Mouse (Mus musculus) midbrain, embryonic 15.5 days (tissue): ENCODE measurements around the gene Tlk1. TPM values are rescaled to one million over a fixed set of nuclear protein-coding genes. Genes with fewer than 3 reads are reported as not detected.

Experiments
- ATAC-seq: fragments of 200-750 bp; cut with Nextera tagmentation; replicated peaks from 2 replicates; pipeline ENCODE4 v1.8.0; 2017; ENCODE audit warnings: moderate TSS enrichment
- H3K27ac ChIP-seq: fragments of 300-500 bp; sonication (generic); 2 replicates; pipeline ENCODE4 v1.5.1; 2015; ENCODE audit warnings: mild to moderate bottlenecking, inconsistent platforms
- H3K27me3 ChIP-seq: fragments of 300-500 bp; sonication (generic); replicated peaks from 2 replicates; pipeline ENCODE4 v1.6.1; 2015; ENCODE audit warnings: inconsistent platforms
- H3K36me3 ChIP-seq: fragments of 300-500 bp; sonication (generic); replicated peaks from 2 replicates; pipeline ENCODE4 v1.6.1; 2015; ENCODE audit warnings: inconsistent platforms
- H3K4me1 ChIP-seq: fragments of 300-500 bp; sonication (generic); 2 replicates; pipeline ENCODE4 v1.6.1; 2015; ENCODE audit warnings: inconsistent platforms
- H3K4me2 ChIP-seq: fragments of 300-500 bp; sonication (generic); 2 replicates; pipeline ENCODE4 v1.6.1; 2015; ENCODE audit warnings: inconsistent platforms, mild to moderate bottlenecking, moderate library complexity
- H3K4me3 ChIP-seq: fragments of 300-500 bp; sonication (generic); 2 replicates; pipeline ENCODE4 v1.5.1; 2015; ENCODE audit warnings: mild to moderate bottlenecking, inconsistent platforms
- H3K9ac ChIP-seq: fragments of 300-500 bp; sonication (generic); 2 replicates; pipeline ENCODE4 v1.6.1; 2015; ENCODE audit warnings: mild to moderate bottlenecking, inconsistent platforms
- H3K9me3 ChIP-seq: fragments of 300-500 bp; sonication (generic); 2 replicates; pipeline ENCODE4 v1.6.1; 2016; ENCODE audit warnings: inconsistent platforms
- WGBS: fragments of 180-500 bp; shearing (Covaris S2); methylation state at CpG from one replicate; pipeline ENCODE4 v1.1.7; 2015; ENCODE audit warnings: mixed read lengths; 5-methylcytosine and 5-hydroxymethylcytosine counted together
- polyA plus RNA-seq: library from polyadenylated mRNA; unstranded; fragments of >200 nt; fragmentation: Nextera tagmentation; extraction: Ambion mirVana; gene quantifications from 2 replicates; pipeline ENCODE4 v1.2.1, GENCODE M21; 2015

Tlk1 gene
- polyA plus RNA-seq, 1 experiment from 2014 or later, result 27.1 TPM

DNA sequence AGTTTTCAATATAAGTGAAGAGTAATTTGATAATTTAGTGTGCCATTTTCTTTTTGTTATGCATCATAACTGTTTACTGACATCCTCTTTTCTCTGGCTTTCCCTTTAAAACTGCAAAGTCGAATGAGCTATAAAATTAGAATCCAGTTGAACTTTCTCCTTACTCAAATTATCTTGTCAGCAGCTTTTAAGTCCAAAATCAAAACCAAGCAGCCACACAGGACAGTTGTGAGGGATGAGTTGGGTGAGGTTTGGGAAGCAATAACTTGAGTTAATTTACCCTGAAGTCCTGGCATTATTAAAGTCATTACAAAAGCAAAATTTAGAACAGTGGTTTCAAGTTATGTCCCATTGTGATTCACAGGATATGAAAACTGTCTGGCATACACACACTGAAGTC lies 62.8 kb downstream of the Tlk1 start:
- no peak for ATAC-seq
- H3K27me3 ChIP-seq, result no peaks in the 10 kb centered on the region
- H3K9ac ChIP-seq, result no peak overlapping the region
- H3K9me3 ChIP-seq, result no peaks in the 10 kb centered on the region
- H3K36me3 ChIP-seq, result no peaks in the 10 kb centered on the region
- WGBS, result 94% methylated on average over 1 of the region's 1 CpGs
- H3K27ac ChIP-seq, result no peak overlapping the region
- H3K4me2 ChIP-seq, result no peak overlapping the region
- H3K4me1 ChIP-seq, result no peaks in the 10 kb centered on the region
- H3K4me3 ChIP-seq, result no peak overlapping the region

DNA sequence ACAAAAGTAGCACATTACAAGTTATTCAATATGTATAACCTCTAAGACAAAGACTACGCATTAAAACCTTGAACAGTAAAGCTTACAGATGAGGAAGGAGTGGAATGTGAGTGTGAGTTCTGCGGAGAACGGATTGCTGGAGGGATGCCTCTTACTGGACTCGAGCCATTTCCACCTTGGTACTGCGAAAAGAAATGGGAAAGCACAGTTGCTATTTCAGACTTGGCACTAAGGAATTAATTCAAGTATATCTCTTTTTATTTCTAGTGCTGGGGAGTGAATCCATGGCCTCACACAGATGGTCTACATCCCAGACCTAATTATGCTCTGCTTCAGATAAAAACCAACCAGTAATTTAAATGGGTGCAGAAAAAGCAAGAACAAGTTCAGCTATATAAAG lies 73.4 kb downstream of the Tlk1 start:
- Histone ChIP-seq H3K27me3 (no peaks in the 10 kb centered on the region), H3K27ac (no peak overlapping the region), H3K4me2 (no peak overlapping the region), H3K9me3 (no peaks in the 10 kb centered on the region), H3K4me1 (no peaks in the 10 kb centered on the region), H3K36me3 (0 out of 2 replicates have a peak, but pooled peaks cover 3% of the 10 kb centered on the region), H3K4me3 (no peak overlapping the region), H3K9ac (no peak overlapping the region)
- 92% methylated on average over 5 of the region's 5 CpGs for WGBS
- ATAC-seq, result no peak

GRCm38 (mm10) chr2:70751655-70752054 lies 73.9 kb downstream of the Tlk1 start:
- Histone ChIP-seq H3K4me2 (no peak overlapping the region), H3K4me1 (no peaks in the 10 kb centered on the region), H3K9me3 (no peaks in the 10 kb centered on the region), H3K27ac (no peak overlapping the region), H3K27me3 (no peaks in the 10 kb centered on the region), H3K36me3 (0 out of 2 replicates have a peak, but pooled peaks cover 3% of the 10 kb centered on the region), H3K9ac (no peak overlapping the region), H3K4me3 (no peak overlapping the region)
- ATAC-seq, result no peak
- WGBS, result 94% methylated on average over 2 of the region's 2 CpGs

- H3K36me3 ChIP-seq, result peaks cover 11% of the 10 kb centered on the region
- WGBS, result 85% methylated on average over 2 of the region's 2 CpGs
- H3K9me3 ChIP-seq, result no peaks in the 10 kb centered on the region
- H3K27ac ChIP-seq, result no peak overlapping the region
- H3K4me3 ChIP-seq, result no peak overlapping the region
- H3K27me3 ChIP-seq, result no peaks in the 10 kb centered on the region
- no peak for ATAC-seq
- H3K9ac ChIP-seq, result no peak overlapping the region
- H3K4me1 ChIP-seq, result no peaks in the 10 kb centered on the region
- H3K4me2 ChIP-seq, result no peak overlapping the region
These were observed 82.9 kb downstream of the Tlk1 start for GRCm38 (mm10) chr2:70742588-70742987.

DNA sequence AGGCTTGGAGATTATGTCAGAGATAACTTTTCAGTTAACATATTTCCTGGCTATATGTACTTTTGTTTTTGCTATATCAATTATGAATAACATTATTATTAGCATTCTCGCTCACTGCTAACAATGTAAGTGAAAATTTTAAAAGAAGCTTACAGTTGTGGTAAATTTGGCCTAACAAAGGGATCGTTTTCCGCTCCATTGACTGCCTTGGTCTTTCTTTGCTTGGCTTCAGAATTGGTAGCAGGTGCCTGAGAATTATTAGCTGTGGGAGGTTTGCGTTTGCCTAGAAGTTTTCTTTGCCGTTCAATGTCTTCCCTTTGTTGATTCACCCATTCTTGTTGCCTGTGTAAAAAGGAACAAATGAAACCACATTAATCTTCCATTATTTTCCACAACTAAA lies 83.6 kb downstream of the Tlk1 start:
- 59% methylated on average over 5 of the region's 5 CpGs for WGBS

GRCm38 (mm10) chr2:70736008-70736407 lies 89.5 kb downstream of the Tlk1 start:
- Histone ChIP-seq H3K9me3 (no peaks in the 10 kb centered on the region), H3K4me3 (no peak overlapping the region), H3K27ac (no peak overlapping the region), H3K4me2 (no peak overlapping the region), H3K36me3 (peaks cover 13% of the 10 kb centered on the region; the same call in 1 of the 2 replicates), H3K4me1 (no peaks in the 10 kb centered on the region), H3K9ac (no peak overlapping the region), H3K27me3 (no peaks in the 10 kb centered on the region)
- WGBS, result 87% methylated on average over 5 of the region's 5 CpGs
- ATAC-seq, result no peak

More for the DNA sequence above, 83.6 kb downstream of the Tlk1 start:
- H3K9me3 ChIP-seq, result no peaks in the 10 kb centered on the region
- no peak overlapping the region for H3K4me3 ChIP-seq
- peaks cover 11% of the 10 kb centered on the region for H3K36me3 ChIP-seq
- no peak overlapping the region for H3K27ac ChIP-seq
- ATAC-seq, result no peak
- no peaks in the 10 kb centered on the region for H3K27me3 ChIP-seq
- H3K4me1 ChIP-seq, result no peaks in the 10 kb centered on the region
- H3K4me2 ChIP-seq, result no peak overlapping the region
- H3K9ac ChIP-seq, result no peak overlapping the region

GRCm38 (mm10) chr2:70735534-70735933 lies 90.0 kb downstream of the Tlk1 start:
- ATAC-seq, result no peak
- Histone ChIP-seq H3K4me1 (no peaks in the 10 kb centered on the region), H3K27ac (no peak overlapping the region), H3K4me3 (no peak overlapping the region), H3K9ac (no peak overlapping the region), H3K36me3 (peaks cover 13% of the 10 kb centered on the region; the same call in 1 of the 2 replicates), H3K4me2 (no peak overlapping the region), H3K27me3 (no peaks in the 10 kb centered on the region), H3K9me3 (no peaks in the 10 kb centered on the region)
- 87% methylated on average over 4 of the region's 4 CpGs for WGBS

DNA sequence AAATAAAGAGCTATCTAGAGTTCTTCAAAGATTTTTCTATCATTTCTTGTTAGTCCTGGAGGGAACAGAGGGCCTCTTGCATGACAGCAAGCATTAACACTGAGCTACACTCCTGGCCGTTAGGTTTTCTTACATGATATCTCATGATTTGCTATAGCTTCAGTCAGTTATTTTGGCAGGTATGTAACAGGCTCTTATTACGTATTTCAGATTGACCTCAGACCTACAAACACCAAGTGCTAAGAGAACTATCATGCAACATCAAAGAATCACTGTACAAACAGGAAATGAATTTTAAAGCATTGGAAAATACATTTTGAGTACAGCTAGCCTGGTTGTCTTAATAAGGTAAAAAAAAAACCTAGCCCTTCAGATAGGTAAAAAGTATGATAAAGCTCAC lies 98.4 kb downstream of the Tlk1 start:
- H3K4me2 ChIP-seq, result no peak overlapping the region
- H3K4me3 ChIP-seq, result no peak overlapping the region
- no peaks in the 10 kb centered on the region for H3K4me1 ChIP-seq
- no peaks in the 10 kb centered on the region for H3K9me3 ChIP-seq
- no peak overlapping the region for H3K27ac ChIP-seq
- H3K36me3 ChIP-seq, result no peaks in the 10 kb centered on the region; the same call in 1 of the 2 replicates
- no peaks in the 10 kb centered on the region for H3K27me3 ChIP-seq
- 83% methylated on average over 2 of the region's 2 CpGs for WGBS
- ATAC-seq, result no peak
- no peak overlapping the region for H3K9ac ChIP-seq

DNA sequence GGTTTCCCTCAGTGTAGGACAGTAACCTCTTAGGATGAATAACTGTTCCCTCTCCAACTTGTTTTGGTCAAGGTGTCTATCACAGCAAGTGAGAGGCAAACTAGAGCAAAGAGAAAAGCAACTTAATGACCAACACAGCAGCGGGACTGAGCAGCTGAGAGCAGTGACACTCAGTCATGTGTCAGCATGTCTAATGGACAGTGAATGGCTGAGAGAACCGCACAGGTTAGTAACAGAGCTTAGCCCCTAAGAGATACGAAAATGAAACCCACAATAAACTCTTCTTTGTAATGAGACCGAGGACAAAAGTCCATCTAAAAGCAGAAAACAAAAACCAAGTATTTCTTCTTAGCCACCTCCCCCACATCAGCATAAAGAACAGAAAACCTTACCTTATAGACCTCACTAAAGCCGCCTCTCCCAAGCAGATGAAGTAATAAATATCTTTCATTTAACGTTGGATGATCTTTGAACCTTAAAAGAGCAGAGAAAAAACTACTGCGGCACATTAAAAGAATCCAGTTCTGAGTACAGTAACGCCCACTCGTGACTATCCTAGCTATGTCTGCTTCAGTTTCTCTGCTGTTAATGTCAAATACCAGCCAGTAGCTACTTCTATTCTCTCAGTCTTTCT lies 101.8 kb downstream of the Tlk1 start:
- H3K36me3 ChIP-seq, result no peaks in the 10 kb centered on the region; the same call in 1 of the 2 replicates
- 91% methylated on average over 9 of the region's 9 CpGs for WGBS

GRCm38 (mm10) chr2:70710878-70711277 lies 114.7 kb downstream of the Tlk1 start:
- Histone ChIP-seq H3K27me3 (no peaks in the 10 kb centered on the region), H3K9me3 (no peaks in the 10 kb centered on the region), H3K4me2 (no peak overlapping the region), H3K4me3 (no peak overlapping the region), H3K9ac (no peak overlapping the region), H3K4me1 (no peaks in the 10 kb centered on the region), H3K27ac (no peak overlapping the region), H3K36me3 (peaks cover 23% of the 10 kb centered on the region)
- no peak for ATAC-seq
- 97% methylated on average over 4 of the region's 4 CpGs for WGBS

More for the DNA sequence above, 101.8 kb downstream of the Tlk1 start:
- Histone ChIP-seq H3K4me3 (no peak overlapping the region), H3K4me1 (no peaks in the 10 kb centered on the region), H3K27ac (no peak overlapping the region), H3K9me3 (no peaks in the 10 kb centered on the region), H3K4me2 (no peak overlapping the region), H3K9ac (no peak overlapping the region), H3K27me3 (no peaks in the 10 kb centered on the region)
- ATAC-seq, result no peak

DNA sequence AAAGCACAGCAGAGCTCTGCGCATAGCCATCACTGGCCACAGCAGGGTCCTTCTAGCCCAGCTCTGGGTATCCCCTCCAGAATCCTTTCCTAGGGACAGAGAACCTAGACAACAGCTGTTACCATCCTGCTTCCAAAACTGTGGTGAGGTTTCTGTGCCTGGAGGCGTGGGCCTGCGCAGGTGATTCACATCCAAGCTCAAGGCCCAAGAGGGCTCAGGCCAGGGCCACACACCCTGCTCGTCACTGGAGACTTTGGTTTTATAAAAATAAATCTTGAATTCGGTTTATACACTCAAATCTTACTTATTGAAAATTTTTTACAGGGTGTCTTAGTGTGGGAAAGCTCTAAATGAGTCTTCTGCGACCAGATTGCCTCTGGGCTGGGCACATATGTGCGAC lies 115.3 kb downstream of the Tlk1 start:
- Histone ChIP-seq H3K27ac (no peak overlapping the region), H3K36me3 (peaks cover 16% of the 10 kb centered on the region), H3K4me1 (no peaks in the 10 kb centered on the region), H3K9ac (no peak overlapping the region), H3K4me3 (no peak overlapping the region), H3K9me3 (no peaks in the 10 kb centered on the region), H3K27me3 (no peaks in the 10 kb centered on the region), H3K4me2 (no peak overlapping the region)
- WGBS, result 96% methylated on average over 7 of the region's 7 CpGs
- ATAC-seq, result no peak

- Histone ChIP-seq H3K9me3 (no peaks in the 10 kb centered on the region), H3K9ac (no peak overlapping the region), H3K4me2 (no peak overlapping the region), H3K27ac (no peak overlapping the region), H3K4me1 (0 out of 2 replicates have a peak, but pooled peaks cover 5% of the 10 kb centered on the region), H3K36me3 (peaks cover 12% of the 10 kb centered on the region), H3K4me3 (no peak overlapping the region), H3K27me3 (no peaks in the 10 kb centered on the region)
- WGBS, result 78% methylated on average over 13 of the region's 13 CpGs
- ATAC-seq, result no peak
These were observed 116.4 kb downstream of the Tlk1 start for GRCm38 (mm10) chr2:70708986-70709730.

- Histone ChIP-seq H3K4me1 (0 out of 2 replicates have a peak, but pooled peaks cover 5% of the 10 kb centered on the region), H3K4me2 (no peak overlapping the region), H3K9ac (no peak overlapping the region), H3K36me3 (no peaks in the 10 kb centered on the region), H3K27ac (no peak overlapping the region), H3K9me3 (no peaks in the 10 kb centered on the region), H3K4me3 (no peak overlapping the region), H3K27me3 (no peaks in the 10 kb centered on the region)
- 51% methylated on average over 5 of the region's 5 CpGs for WGBS
- no peak for ATAC-seq
These were observed 123.1 kb downstream of the Tlk1 start for GRCm38 (mm10) chr2:70702403-70702802.
